Mouse (Mus musculus): Measurements from ENCODE around the gene Arhgap19. TPM values are rescaled to one million over a fixed set of nuclear protein-coding genes. Genes with fewer than 3 reads are reported as not detected.
A peak's percentile ranks its signal among the peaks of the same experiment; 100 is the strongest.

The Arhgap19 gene
- total RNA-seq, 2 experiments from 2014 or later, result 3.5 to 4.1 TPM

GRCm38 (mm10) chr19:41800986-41801741 lies 683 bp downstream of the Arhgap19 start:
- DNase-seq (ENCODE audit: low spot score in 2 of 2), result no peak

- DNase-seq (ENCODE audit: low spot score in 2 of 2), result no peak
Observed at GRCm38 (mm10) chr19:41800451-41800850, 1.4 kb downstream of the Arhgap19 start.

- DNase-seq (ENCODE audit: low spot score in 2 of 2), result no peak
Observed at GRCm38 (mm10) chr19:41797536-41797935, 4.3 kb downstream of the Arhgap19 start.

DNA sequence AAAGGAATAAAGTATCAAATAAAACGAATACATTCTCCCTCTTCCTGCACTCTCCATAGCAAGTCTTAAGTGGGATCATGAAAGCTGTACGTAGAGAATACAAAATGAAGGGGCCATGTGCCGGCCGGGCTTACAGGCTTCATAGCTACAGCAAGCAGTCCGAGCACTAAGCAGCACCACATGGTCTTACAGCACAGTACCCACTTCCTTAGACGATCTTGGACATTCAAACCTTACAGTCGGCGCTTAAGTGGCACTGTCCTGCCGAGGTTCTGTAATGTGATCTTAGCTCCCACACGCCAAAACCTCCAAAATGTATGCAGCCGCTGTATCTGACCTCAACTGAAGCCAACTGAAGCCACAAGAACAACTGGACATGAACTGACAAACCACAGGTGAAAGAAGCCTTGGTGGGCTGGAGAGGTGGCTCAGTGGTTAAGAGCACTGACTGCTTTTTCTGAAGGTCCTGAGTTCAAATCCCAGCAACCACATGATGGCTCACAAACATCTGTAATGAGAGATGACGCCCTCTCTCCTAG lies 5.0 kb downstream of the Arhgap19 start:
- DNase-seq (ENCODE audit: low spot score in 2 of 2), result no peak

DNA sequence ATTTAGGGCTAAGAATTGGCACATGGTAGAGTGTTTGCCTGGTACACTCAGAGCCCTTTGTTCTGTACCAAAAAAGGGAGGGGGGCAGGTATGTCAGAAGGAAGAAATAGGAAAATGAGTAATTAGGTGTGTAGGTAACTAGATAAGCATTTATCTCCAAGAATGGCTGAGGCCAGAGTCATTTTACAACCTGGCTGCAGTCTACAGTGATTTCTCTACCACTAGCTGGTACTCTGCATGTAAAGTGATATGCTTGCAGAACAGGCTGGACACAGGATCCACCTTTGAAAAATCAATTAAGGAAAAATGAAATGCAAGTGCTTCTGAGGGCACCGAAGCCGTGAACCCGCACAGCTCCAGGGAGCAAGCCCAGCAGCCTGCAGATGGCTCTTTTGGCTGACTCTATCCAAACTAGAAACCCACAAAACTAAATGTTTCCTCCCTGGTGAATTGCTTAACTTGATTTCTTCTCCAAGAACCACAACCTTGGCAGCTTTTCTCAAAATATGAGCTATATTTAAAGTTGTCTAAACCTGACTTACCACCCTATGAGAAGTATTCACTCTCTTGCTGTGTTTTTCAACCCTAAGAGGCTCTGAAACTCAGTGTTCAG lies 5.6 kb downstream of the Arhgap19 start:
- DNase-seq (ENCODE audit: low spot score in 2 of 2), result no peak

- no peak for DNase-seq (ENCODE audit: low spot score in 2 of 2)
Observed at GRCm38 (mm10) chr19:41794901-41795300, 6.9 kb downstream of the Arhgap19 start.

DNA sequence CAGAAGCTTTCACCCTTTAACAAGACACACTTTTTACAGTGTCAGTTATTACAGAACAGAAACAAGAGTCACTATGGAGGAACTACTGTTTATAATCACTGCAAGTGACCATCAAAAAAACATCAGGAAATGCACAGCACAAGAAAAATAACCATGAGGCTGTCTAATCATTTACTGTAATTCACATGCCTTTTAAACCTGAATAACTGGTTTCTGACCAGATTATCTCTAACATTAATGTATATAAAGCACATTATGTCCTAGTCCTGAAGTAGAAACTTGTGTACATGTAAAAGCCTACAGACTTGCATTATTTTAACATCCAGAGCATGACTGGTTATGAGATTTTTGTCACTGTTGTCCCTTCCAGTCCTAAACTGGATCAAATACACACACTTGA lies 7.8 kb downstream of the Arhgap19 start:
- no peak for DNase-seq (ENCODE audit: low spot score in 2 of 2)

GRCm38 (mm10) chr19:41792934-41793486 lies 8.8 kb downstream of the Arhgap19 start:
- no peak for DNase-seq (ENCODE audit: low spot score in 2 of 2)

GRCm38 (mm10) chr19:41791384-41791783 lies 10.5 kb downstream of the Arhgap19 start:
- no peak for DNase-seq (ENCODE audit: low spot score in 2 of 2)

GRCm38 (mm10) chr19:41789110-41789961 lies 12.5 kb downstream of the Arhgap19 start:
- no peak for DNase-seq (ENCODE audit: low spot score in 2 of 2)

- DNase-seq (ENCODE audit: low spot score in 2 of 2), result no peak
Observed at GRCm38 (mm10) chr19:41786896-41787295, 15.0 kb downstream of the Arhgap19 start.

GRCm38 (mm10) chr19:41777514-41777913 lies 24.3 kb downstream of the Arhgap19 start:
- DNase-seq (ENCODE audit: low spot score in 2 of 2), result no peak

GRCm38 (mm10) chr19:41768711-41769110 lies 33.1 kb downstream of the Arhgap19 start:
- no peak for DNase-seq (ENCODE audit: low spot score in 2 of 2)

DNA sequence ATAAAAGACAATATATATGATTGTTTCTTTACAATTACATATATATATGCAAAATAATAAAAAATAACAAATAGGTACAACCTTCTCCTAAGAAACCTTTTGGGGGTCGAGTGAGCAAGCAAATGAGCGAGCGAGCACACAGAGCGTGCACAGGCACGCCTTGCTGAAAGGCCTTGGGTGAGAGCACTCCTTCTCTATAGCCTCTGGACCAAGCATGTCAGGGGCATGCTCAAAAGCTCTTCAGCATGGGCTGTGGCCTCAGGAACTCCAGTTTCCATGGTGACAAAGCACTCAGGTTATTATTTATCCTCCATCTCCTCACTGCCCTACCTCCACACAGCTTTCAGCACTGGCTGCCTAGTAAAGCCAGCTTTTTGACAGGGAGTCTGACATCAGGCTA lies 35.2 kb downstream of the Arhgap19 start:
- DNase-seq (ENCODE audit: low spot score in 2 of 2), result no peak

DNA sequence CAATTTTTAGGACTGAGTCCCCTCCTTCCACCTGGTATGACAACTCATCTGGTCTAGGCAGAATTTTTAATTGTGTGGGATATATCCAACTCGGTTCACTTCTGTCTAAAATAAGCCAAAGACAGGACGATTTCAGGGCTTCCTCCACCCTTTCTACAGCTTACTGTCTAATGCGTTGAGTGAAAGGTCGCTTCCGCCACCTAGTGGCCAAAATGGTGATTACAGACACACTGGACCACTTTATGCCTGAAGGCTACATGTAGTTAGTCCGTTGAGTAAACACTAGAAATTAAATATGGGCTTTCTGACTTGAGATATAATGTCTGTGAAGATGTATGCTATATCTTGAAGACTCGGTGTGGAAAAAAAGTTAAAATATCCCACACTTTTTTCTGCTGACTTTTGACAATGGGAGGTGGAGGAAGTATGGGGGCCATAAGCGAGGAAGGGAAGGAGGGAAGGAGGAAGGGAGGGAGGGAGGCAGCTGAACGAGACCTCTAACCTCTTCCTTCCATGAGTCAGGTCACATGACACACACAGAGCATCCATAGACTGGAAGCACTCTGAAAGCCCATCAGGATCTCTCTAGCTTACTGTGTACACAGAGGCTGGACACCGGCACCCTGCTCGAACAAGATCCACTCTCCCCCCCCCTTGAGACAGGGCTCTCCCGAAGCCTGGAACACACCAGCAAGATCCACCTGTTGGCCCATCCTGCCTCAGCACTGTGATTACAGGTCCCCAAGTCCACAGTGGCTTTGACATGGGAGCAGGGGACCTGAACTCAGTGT lies 37.8 kb downstream of the Arhgap19 start:
- DNase-seq (ENCODE audit: low spot score in 2 of 2), result peak; percentile 90 to 95

- DNase-seq (ENCODE audit: low spot score in 2 of 2), result no peak
Observed at GRCm38 (mm10) chr19:41761529-41761928, 40.3 kb downstream of the Arhgap19 start.

DNA sequence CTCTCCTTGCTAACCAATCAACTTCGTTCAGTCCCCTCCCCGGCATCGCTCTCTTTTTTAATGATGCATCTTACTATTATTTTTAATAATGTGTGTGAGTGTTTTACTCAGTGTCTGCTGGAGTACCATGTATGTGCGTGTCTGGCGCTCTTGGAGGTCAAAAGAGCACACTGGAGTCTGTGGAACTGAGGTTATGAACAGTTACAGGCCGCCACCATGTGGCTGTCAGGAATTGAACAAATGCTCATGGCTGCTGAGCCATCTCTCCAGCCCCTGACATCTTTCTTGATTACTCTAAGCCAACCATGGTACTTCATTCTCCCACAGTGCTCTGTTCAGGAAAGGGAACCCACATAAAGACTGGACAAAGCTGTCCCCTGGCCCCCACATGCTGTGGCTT lies 42.1 kb downstream of the Arhgap19 start:
- no peak for DNase-seq (ENCODE audit: low spot score in 2 of 2)

DNA sequence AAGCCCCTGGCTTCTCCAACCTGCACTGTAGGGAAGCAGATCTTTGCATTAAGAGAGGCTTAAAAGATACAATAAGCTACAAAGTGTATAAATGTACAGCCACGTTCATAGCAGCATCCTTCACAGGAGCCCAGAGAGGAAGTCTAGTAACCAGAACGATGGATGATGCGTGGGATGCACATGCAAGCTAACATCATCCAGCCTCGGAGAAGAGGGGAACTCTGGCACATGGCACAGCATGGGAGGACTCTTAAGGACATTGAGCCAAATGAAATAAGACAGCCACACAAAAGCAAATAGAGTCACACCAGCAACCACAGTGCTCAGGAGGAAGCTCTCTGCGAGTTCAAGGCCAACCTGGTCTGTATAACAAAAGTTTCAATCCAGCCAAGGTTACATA lies 42.6 kb downstream of the Arhgap19 start:
- no peak for DNase-seq (ENCODE audit: low spot score in 2 of 2)

GRCm38 (mm10) chr19:41754760-41755159 lies 47.1 kb downstream of the Arhgap19 start:
- DNase-seq (ENCODE audit: low spot score in 2 of 2), result no peak

DNA sequence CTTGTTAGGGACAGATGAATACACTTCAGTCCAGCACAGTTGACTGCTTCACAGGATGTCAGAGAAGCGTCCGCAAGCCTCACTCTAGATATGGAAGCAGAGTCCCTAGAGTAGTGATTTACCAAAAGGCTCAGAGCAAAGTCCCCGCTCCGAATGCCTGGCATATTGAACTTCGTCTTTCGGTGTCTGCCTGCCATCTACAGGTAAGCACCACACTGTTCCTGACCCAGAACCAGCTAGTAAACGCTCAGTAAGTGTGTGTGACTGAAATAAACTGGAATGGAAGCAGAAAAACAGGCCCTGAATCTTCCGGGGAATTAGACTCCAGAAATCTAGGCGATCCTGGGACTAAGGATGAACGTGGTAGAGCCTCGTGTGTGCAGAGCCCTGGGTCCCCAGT lies 49.9 kb downstream of the Arhgap19 start:
- DNase-seq (ENCODE audit: low spot score in 2 of 2), result no peak

- no peak for DNase-seq (ENCODE audit: low spot score in 2 of 2)
Observed at GRCm38 (mm10) chr19:41747436-41747835, 54.4 kb downstream of the Arhgap19 start.

All from layer of hippocampus, postnatal 14 days (tissue).